Mouse (Mus musculus) cerebellum, postnatal 10 days (tissue): Measurements from ENCODE around the gene Lrrc23.
"Not testable (repeated sequence)": the region's sequence is repeated elsewhere in the genome, so short reads cannot be mapped to it uniquely, and the experiment has no call there.

Experiments used
- DNase-seq, 2 experiments: peaks; one replicate each; pipeline ENCODE4 v3.0.0; 2021; ENCODE audit warnings: mixed read lengths in 2 of 2

Lrrc23 gene

GRCm38 (mm10) chr6:124779222-124779983 lies at the start of gene Lrrc23:
Gene Lrrc23, minus strand, starts transcription at chr6:124779727.
- peak; percentile 59 to 70 for DNase-seq

GRCm38 (mm10) chr6:124828101-124828592 lies 48.6 kb upstream of the Lrrc23 start:
- DNase-seq = peak; percentile 57 to 61

GRCm38 (mm10) chr6:124822049-124822448 lies 42.5 kb upstream of the Lrrc23 start:
- no peak for DNase-seq

- DNase-seq = no peak
Observed at GRCm38 (mm10) chr6:124820891-124821290, 41.4 kb upstream of the Lrrc23 start.

GRCm38 (mm10) chr6:124817971-124818370 lies 38.4 kb upstream of the Lrrc23 start:
- peak in 1 of 2 experiments; percentile 0 for DNase-seq

- DNase-seq = peak in 1 of 2 experiments; percentile 18
Observed at GRCm38 (mm10) chr6:124817563-124817962, 38.0 kb upstream of the Lrrc23 start.

GRCm38 (mm10) chr6:124817125-124817524 lies 37.6 kb upstream of the Lrrc23 start:
- peak in 1 of 2 experiments; percentile 1 for DNase-seq

GRCm38 (mm10) chr6:124816611-124817010 lies 37.1 kb upstream of the Lrrc23 start:
- peak in 1 of 2 experiments; percentile 0 for DNase-seq

GRCm38 (mm10) chr6:124814858-124815774 lies 35.6 kb upstream of the Lrrc23 start:
- DNase-seq = peak in 1 of 2 experiments; percentile 25

- DNase-seq = peak; percentile 80 to 87
Observed at GRCm38 (mm10) chr6:124814448-124814847, 34.9 kb upstream of the Lrrc23 start.

GRCm38 (mm10) chr6:124813933-124814332 lies 34.4 kb upstream of the Lrrc23 start, which contains the start of gene Tpi1:
Gene Tpi1, minus strand, starts transcription at chr6:124814296.
- peak; percentile 95 to 97 for DNase-seq

- DNase-seq = peak; percentile 84 to 86
Observed at GRCm38 (mm10) chr6:124813496-124813895, 34.0 kb upstream of the Lrrc23 start.

GRCm38 (mm10) chr6:124812848-124813247 lies 33.3 kb upstream of the Lrrc23 start:
- peak in 1 of 2 experiments; percentile 37 for DNase-seq

GRCm38 (mm10) chr6:124811701-124812560 lies 32.4 kb upstream of the Lrrc23 start:
- peak in 1 of 2 experiments; percentile 32 for DNase-seq

- no peak for DNase-seq
Observed at GRCm38 (mm10) chr6:124811403-124811665, 31.8 kb upstream of the Lrrc23 start.

GRCm38 (mm10) chr6:124810566-124811402 lies 31.3 kb upstream of the Lrrc23 start:
- not testable (repeated sequence) for DNase-seq

- peak in 1 of 2 experiments; percentile 41 for DNase-seq
Observed at GRCm38 (mm10) chr6:124809775-124810538, 30.4 kb upstream of the Lrrc23 start.

- DNase-seq = peak; percentile 90 to 92
Observed at GRCm38 (mm10) chr6:124809052-124809774, 29.7 kb upstream of the Lrrc23 start.

GRCm38 (mm10) chr6:124808358-124809012 lies 29.0 kb upstream of the Lrrc23 start, which contains the start of gene Spsb2:
Gene Spsb2, plus strand, starts transcription at chr6:124808661.
- DNase-seq = peak; percentile 80 to 83
